Mouse (Mus musculus) forebrain, embryonic 16.5 days (tissue): Measurements from ENCODE around the gene Efcab6. TPM values are rescaled to one million over a fixed set of nuclear protein-coding genes. Genes with fewer than 3 reads are reported as not detected.

Experiments used
- ATAC-seq: fragments of 200-750 bp; cut with Nextera tagmentation; 2 replicates; pipeline ENCODE4 v1.8.0; 2017; ENCODE audit warnings: mild to moderate bottlenecking, moderate library complexity
- H3K27ac ChIP-seq: fragments of 300-500 bp; sonication (generic); 2 replicates; pipeline ENCODE4 v1.5.1; 2014; ENCODE audit warnings: low read length, control low read depth
- H3K27me3 ChIP-seq: fragments of 300-500 bp; sonication (generic); replicated peaks from 2 replicates; pipeline ENCODE4 v1.6.1; 2014; ENCODE audit warnings: low read length; ENCODE audit not compliant: control insufficient read depth, insufficient read depth
- H3K36me3 ChIP-seq: fragments of 300-500 bp; sonication (generic); 2 replicates; pipeline ENCODE4 v1.6.1; 2014; ENCODE audit not compliant: control insufficient read depth, insufficient read depth
- H3K4me1 ChIP-seq: fragments of 300-500 bp; sonication (generic); replicated peaks from 2 replicates; pipeline ENCODE4 v1.6.1; 2014; ENCODE audit warnings: low read length; ENCODE audit not compliant: control insufficient read depth, insufficient read depth
- H3K4me2 ChIP-seq: fragments of 300-500 bp; sonication (generic); 2 replicates; pipeline ENCODE4 v1.6.1; 2014; ENCODE audit warnings: mild to moderate bottlenecking, low read length, control low read depth
- H3K4me3 ChIP-seq: fragments of 300-500 bp; sonication (generic); replicated peaks from 2 replicates; pipeline ENCODE4 v1.5.1; 2014; ENCODE audit warnings: mild to moderate bottlenecking, low read length, control low read depth
- H3K9ac ChIP-seq: fragments of 300-500 bp; sonication (generic); replicated peaks from 2 replicates; pipeline ENCODE4 v1.6.1; 2014; ENCODE audit warnings: low read depth, low read length, control low read depth
- H3K9me3 ChIP-seq: fragments of 300-500 bp; sonication (generic); 2 replicates; pipeline ENCODE4 v1.6.1; 2016; ENCODE audit warnings: low read length; ENCODE audit not compliant: control insufficient read depth
- WGBS: fragments of 180-500 bp; shearing (Covaris S2); extraction: QIAGEN DNeasy Blood & Tissue Kit; methylation state at CpG from one replicate; pipeline ENCODE4 v1.1.7; 2014; 5-methylcytosine and 5-hydroxymethylcytosine counted together
- polyA plus RNA-seq: library from polyadenylated mRNA; unstranded; fragments of >200 nt; fragmentation: Nextera tagmentation; extraction: Ambion mirVana; gene quantifications from 2 replicates; pipeline ENCODE4 v1.2.1, GENCODE M21; 2015

Efcab6 gene
- polyA plus RNA-seq, 1 experiment from 2014 or later = 2.8 TPM

DNA sequence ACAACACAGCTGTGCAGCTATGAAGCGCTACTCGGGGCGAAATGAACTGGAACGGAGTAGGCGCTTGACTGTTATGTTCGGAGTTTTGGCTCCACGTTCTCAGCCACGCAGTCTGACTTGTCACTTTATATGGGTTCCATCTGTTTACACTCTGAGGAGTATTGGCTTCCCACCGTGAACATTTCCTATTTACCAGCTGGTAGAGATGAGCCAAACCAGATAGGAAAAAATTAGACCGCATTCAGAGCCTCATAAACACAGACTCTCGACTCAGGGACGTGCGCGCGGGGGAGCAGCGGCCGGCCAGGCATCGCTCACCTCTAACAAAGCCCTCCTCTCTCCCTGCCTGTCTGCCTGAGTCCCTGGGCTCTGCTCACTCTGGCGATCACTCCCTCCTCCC lies 67.1 kb downstream of the Efcab6 start:
- peak; percentile 94 for ATAC-seq
- Histone ChIP-seq H3K4me1 (peaks cover 35% of the 10 kb centered on the region), H3K9me3 (no peaks in the 10 kb centered on the region), H3K4me2 (peak overlapping the region; percentile 41), H3K27me3 (no peaks in the 10 kb centered on the region), H3K27ac (peak overlapping the region; percentile 99), H3K36me3 (no peaks in the 10 kb centered on the region), H3K4me3 (no peak overlapping the region), H3K9ac (peak overlapping the region; percentile 38; the same call in 1 of the 2 replicates)
- 3% methylated on average over 19 of the region's 19 CpGs for WGBS

DNA sequence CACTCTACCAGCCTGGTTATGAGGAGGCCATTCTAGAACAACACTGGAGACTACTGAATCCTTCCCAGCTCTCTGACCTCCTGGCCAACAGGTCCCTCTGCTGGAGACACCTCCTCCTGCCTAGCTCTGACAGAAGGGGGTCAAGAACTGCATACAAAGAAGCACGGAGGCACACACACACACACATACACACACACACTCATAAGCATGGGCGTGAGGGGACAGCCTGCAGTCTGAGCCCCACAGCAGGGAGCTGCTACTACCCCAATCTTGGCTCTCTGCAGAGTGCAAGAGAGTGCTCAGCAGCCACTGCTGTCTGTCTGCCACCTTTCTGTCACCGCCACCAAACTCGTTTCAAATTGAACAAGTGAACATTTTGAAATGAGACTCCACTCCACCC lies 67.6 kb downstream of the Efcab6 start:
- WGBS = 1% methylated on average over 4 of the region's 4 CpGs
- peak; percentile 87 for ATAC-seq
- no peaks in the 10 kb centered on the region for H3K9me3 ChIP-seq
- peak overlapping the region; percentile 35 for H3K9ac ChIP-seq
- H3K4me2 ChIP-seq = peak overlapping the region; percentile 41
- no peaks in the 10 kb centered on the region for H3K27me3 ChIP-seq
- peak overlapping the region; percentile 99 for H3K27ac ChIP-seq
- no peaks in the 10 kb centered on the region for H3K36me3 ChIP-seq
- peaks cover 36% of the 10 kb centered on the region for H3K4me1 ChIP-seq
- H3K4me3 ChIP-seq = no peak overlapping the region

DNA sequence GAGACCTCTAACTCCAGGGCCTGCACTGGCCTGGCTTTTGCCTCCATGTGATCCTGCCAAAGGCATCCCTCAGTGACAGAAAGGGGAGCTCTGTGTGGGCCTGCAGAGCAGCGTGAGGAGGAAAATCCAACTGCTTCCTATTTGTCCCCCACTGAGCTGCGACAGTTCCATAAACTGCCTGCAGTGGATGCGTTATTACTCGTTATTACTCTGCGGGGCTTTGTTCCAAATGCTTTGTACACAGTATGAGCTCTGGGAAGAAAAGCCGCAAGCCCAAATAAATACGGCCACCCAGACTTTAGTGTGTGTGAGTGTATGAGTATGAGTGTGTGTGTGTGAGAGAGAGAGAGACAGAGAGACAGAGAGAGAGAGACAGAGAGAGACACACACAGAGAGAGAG lies 68.3 kb downstream of the Efcab6 start:
- Histone ChIP-seq H3K27ac (peak overlapping the region; percentile 99), H3K27me3 (no peaks in the 10 kb centered on the region), H3K4me2 (no peak overlapping the region), H3K9me3 (no peaks in the 10 kb centered on the region), H3K4me3 (no peak overlapping the region), H3K4me1 (peaks cover 43% of the 10 kb centered on the region), H3K9ac (peak overlapping the region; percentile 35), H3K36me3 (no peaks in the 10 kb centered on the region)
- 24% methylated on average over 7 of the region's 7 CpGs for WGBS
- no peak for ATAC-seq

DNA sequence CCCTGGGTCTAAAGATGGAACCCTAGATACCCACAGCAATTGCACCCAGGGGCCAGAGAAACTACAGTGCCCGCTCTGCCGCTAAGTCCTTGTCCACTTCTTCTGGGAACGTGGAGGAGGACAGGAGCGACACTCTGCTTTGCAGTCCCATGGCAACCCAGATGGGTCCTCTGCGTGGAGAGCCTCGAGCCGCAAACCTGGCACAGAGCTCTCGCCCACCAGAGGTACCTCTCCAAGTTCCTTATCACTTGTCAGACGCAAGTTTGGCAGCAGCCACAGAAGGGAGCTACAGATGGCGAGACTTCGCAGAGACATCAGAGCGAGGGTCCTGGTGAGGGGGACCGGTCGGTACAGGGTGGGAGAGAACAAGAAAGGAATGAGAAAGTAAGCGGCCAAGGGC lies 73.0 kb downstream of the Efcab6 start:
- no peak overlapping the region for H3K9ac ChIP-seq
- H3K27me3 ChIP-seq = no peaks in the 10 kb centered on the region
- no peak overlapping the region for H3K4me2 ChIP-seq
- no peaks in the 10 kb centered on the region for H3K9me3 ChIP-seq
- peak overlapping the region; percentile 88 for H3K27ac ChIP-seq
- peaks cover 44% of the 10 kb centered on the region for H3K4me1 ChIP-seq
- 60% methylated on average over 15 of the region's 15 CpGs for WGBS
- peak; percentile 61; the same call in 1 of the 2 replicates for ATAC-seq
- no peak overlapping the region for H3K4me3 ChIP-seq
- H3K36me3 ChIP-seq = no peaks in the 10 kb centered on the region

DNA sequence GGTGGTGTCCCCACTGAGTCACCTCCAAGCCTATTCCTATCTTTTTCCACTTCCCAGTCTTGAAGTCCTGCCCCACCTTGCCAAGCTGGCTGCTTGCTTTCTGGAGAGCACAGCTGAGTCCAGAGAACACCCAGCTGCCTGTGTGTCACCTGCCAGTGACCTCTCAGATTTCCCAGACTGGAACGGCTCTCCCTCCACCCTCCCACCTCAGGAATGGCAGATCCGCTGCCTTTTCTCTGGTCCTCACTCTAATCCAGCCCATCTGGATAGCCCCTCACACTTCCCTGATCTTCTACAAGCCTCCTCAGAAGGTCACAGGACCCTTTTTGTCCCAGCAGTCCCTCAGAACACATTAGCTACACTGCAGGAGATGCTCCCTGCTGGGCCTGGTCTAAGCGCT lies 73.7 kb downstream of the Efcab6 start:
- 9% methylated on average over 3 of the region's 3 CpGs for WGBS
- peak overlapping the region; percentile 88 for H3K27ac ChIP-seq
- H3K4me1 ChIP-seq = peaks cover 41% of the 10 kb centered on the region

DNA sequence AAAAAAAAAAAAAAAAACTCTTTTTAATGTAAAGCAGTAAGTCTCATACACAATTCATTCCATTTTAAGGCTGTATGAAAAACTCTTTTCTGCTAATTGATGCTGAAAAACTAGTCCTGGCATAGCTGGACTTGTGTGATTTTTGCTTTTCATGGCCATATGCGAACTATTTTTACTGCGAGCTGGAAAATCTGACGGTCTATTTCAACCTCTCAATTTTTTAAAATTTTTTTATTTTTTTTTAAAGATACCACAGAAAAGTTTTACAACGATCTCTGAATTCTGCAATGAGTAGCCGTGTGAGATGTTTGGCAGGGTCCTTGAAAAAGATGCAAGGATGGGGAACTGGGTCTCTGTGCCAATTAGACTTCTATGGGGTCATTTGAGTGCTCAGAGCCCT lies 75.9 kb downstream of the Efcab6 start:
- H3K9me3 ChIP-seq = no peaks in the 10 kb centered on the region
- H3K27ac ChIP-seq = peak overlapping the region; percentile 55
- ATAC-seq = no peak
- no peak overlapping the region for H3K4me2 ChIP-seq
- H3K4me1 ChIP-seq = peaks cover 35% of the 10 kb centered on the region
- 54% methylated on average over 5 of the region's 5 CpGs for WGBS
- H3K9ac ChIP-seq = no peak overlapping the region
- H3K36me3 ChIP-seq = no peaks in the 10 kb centered on the region
- no peaks in the 10 kb centered on the region for H3K27me3 ChIP-seq
- no peak overlapping the region for H3K4me3 ChIP-seq

More for the DNA sequence above, 73.7 kb downstream of the Efcab6 start:
- Histone ChIP-seq H3K4me2 (no peak overlapping the region), H3K4me3 (no peak overlapping the region), H3K9ac (no peak overlapping the region), H3K9me3 (no peaks in the 10 kb centered on the region), H3K27me3 (no peaks in the 10 kb centered on the region), H3K36me3 (no peaks in the 10 kb centered on the region)
- no peak for ATAC-seq

DNA sequence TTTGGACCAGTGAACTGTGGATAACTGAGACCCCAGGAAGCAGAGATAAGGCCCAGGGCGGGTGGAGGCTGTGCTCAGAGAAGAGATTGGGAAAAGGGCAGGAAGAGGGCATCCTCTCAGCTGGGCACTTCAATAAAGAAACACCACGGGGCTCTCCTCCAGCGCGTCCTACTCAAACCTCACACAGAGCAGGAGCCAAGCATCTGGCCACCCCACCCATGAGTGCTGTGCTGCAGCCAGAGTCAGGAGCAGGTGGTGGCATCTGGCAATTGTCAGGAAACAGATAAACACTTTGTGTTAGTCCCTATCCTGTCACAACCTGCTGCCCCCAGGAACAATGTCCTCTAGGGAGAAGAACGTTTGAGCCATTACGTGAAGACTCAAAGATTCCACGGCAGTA lies 77.1 kb downstream of the Efcab6 start:
- no peak for ATAC-seq
- no peaks in the 10 kb centered on the region for H3K9me3 ChIP-seq
- peak overlapping the region; percentile 62 for H3K27ac ChIP-seq

DNA sequence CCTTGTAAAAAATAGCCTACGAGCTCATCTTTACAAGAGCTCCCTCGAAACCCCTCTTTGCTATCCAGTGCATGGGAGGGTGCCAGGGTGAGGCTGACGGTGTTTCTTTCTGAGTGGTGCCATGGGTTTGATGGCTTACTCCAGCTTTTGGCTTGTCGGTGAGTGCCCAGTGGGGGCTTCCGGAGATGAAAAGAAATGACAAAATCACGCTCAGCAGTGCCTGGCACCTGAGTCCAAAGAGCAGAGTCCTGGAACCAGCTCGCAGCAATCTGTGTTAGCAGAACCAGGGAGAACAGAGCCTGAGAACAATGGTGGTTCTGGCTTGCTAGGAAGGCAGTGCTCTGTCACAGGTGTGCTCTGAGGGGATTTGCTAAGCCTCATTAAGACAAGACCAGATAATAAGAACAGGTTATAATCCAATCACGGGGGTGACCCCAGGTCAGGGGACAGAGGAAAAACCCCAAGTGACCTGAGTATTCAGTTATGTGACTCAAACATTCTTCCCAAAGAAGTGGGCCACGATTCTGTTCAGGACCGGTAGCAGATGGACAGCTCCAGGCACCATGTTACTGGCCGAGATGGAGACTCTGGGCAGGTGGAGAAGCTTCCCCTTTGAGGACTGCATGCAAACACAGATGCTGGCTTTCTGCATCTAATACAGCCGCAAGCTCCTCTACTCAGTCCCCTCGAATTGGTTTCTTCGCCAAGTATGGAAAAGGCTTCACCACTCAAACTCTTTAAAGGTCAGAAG lies 82.8 kb downstream of the Efcab6 start:
- WGBS = 60% methylated on average over 14 of the region's 14 CpGs
- H3K4me3 ChIP-seq = no peak overlapping the region
- H3K9me3 ChIP-seq = no peaks in the 10 kb centered on the region
- H3K9ac ChIP-seq = no peak overlapping the region
- H3K27me3 ChIP-seq = no peaks in the 10 kb centered on the region
- H3K36me3 ChIP-seq = no peaks in the 10 kb centered on the region
- H3K27ac ChIP-seq = no peak overlapping the region; the same call in 1 of the 2 replicates
- H3K4me1 ChIP-seq = peaks cover 5% of the 10 kb centered on the region; the same call in 1 of the 2 replicates
- H3K4me2 ChIP-seq = no peak overlapping the region
- ATAC-seq = no peak

More for the DNA sequence above, 77.1 kb downstream of the Efcab6 start:
- H3K4me3 ChIP-seq = no peak overlapping the region
- no peaks in the 10 kb centered on the region for H3K27me3 ChIP-seq
- H3K36me3 ChIP-seq = no peaks in the 10 kb centered on the region
- H3K4me2 ChIP-seq = no peak overlapping the region
- H3K9ac ChIP-seq = no peak overlapping the region
- 47% methylated on average over 7 of the region's 7 CpGs for WGBS
- H3K4me1 ChIP-seq = peaks cover 35% of the 10 kb centered on the region

DNA sequence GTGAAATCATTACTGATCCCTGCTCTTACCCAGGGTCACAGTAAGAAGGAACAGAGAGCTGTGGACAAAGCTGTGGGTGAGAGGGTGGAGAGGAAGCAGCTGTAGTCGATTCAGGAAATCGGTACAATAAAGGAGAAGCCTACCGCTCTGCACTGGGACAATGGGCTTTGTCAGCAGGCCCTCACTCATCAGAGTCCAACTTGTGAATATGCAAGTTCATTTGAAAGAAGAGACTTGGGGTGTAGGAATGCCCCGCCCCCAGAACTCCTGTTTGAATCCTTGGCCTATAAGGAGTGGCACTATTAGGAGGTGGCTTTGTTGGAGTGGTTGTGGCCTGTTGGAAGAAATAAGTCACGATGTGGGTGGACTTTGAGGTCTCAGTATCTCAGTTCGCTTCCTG lies 86.3 kb downstream of the Efcab6 start:
- WGBS = 55% methylated on average over 6 of the region's 6 CpGs

More for the DNA sequence above, 86.3 kb downstream of the Efcab6 start:
- H3K9me3 ChIP-seq = no peaks in the 10 kb centered on the region
- H3K27me3 ChIP-seq = no peaks in the 10 kb centered on the region
- H3K4me3 ChIP-seq = no peak overlapping the region
- no peak for ATAC-seq
- peaks cover 6% of the 10 kb centered on the region for H3K4me1 ChIP-seq
- no peak overlapping the region for H3K27ac ChIP-seq
- H3K9ac ChIP-seq = no peak overlapping the region
- no peak overlapping the region for H3K4me2 ChIP-seq
- no peaks in the 10 kb centered on the region for H3K36me3 ChIP-seq
